Mouse (Mus musculus) cerebellum, adult 11 months (tissue): ENCODE measurements around the gene Rgsl1.
"Not testable (repeated sequence)": the region's sequence is repeated elsewhere in the genome, so short reads cannot be mapped to it uniquely, and the experiment has no call there.

Experiments
- DNase-seq: peaks from one replicate; pipeline ENCODE4 v3.0.0; 2022

The Rgsl1 gene

DNA sequence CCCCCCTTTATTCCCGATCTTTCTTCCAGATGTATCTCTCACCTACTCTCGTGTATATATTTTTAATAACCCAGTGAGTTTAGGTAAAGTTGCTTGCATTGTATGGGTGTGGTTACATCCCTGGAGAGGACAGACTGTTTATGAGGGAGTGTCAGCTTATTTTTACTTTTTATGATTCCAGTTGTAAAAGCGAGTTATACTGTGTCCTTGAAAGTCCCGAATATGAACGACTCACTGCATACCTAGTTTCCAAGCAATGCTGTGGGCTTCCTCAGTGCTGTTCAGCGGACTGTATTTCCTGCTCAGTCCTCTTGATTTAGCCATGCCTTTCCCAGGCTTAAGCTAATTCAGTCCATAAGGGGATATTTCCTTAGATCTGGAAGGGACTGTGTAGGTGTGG is 68.8 kb downstream of the Rgsl1 start:
- no peak for DNase-seq

DNA sequence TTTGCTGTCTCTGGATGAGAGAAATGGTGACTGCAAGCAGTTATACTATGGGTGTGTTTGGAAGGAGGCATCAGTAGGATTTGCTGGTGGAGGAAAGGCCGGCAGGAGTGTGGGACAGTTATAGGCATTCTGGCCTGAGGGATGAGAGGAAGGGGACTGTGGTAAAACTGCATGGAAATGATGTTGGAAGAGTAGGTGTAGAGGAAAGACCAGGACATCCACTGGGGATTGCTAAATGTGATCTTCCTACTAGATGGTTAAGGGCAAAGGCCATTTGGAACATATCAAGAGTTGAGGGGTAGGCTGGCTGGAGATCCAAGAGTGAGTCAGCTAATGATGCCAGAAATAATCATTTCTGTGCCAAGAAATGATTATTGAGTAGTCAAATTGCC is 73.2 kb downstream of the Rgsl1 start:
- DNase-seq: no peak

DNA sequence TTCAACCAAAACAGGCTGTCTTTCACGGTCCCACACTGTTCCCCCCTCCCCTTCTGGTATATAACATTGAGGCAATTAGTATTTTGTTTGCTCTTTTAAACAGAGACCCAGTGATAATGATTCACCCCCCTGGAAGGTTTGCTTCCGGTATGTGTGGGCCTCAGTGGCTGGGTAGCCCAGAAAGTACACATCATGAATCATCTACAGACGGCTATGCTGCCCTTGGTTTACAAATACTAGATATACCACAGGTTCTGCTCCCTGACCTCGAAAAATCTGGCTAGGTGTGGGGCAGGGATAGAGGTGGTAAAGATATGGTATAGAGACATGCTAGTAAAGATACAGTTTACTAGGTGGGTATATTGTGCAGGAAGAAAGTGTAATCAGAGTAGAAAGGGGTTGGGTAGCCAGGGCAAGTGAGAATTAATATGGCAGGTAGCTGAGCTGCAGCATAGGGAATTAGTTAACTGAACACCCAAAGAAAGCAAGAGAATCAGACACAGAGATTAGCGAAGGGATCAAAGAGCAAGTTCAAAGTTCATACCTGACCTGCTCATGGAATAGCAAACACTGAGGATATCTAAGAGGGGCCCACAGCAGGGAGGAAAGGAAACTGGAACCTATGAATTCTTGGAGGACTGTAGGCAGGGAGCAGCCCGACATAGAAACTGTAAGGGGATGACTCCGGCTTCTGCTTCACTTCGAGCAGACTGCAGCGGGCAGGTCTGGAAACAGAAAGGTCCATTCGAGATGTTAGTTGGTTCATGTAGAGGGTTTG is 73.8 kb downstream of the Rgsl1 start:
- no peak for DNase-seq

DNA sequence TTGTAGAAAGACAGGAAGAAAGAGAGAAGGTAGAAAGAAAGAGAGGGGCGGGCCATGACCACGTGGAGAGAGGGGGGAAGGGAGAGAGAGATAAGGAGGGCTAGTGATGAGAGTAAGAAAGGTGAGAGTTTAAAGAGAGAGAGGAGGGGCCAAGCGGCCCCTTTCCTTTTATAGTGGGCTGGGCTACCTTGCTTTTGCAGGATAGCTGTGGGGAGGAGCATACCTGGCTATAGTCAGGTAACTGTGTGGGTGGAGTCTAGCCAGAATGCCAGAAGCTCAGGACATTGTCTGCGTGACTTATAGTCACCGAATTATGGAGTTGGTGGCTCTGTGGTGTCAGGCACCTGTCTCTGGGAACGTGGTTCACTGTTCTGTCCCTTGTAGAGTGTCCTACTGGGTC is 74.4 kb downstream of the Rgsl1 start:
- DNase-seq: not testable (repeated sequence)

DNA sequence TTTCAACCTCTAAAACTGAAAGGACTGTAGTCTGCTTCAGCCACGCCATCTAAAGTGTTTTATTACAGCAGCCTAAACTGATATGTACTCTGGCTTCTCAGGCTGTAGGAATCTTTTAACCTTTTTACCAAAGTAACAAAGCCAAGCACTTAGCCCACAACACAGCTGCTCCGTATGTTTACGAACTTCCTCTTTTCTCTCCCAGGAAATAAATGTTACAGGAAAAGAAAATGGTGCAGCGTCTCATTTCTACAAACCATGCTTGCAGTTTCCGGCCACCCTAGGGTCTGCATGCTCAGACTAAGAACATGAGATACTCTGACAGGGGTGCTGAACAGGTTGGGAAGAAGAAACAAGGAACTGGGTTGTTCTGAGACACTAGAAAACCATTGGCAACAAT is 75.5 kb downstream of the Rgsl1 start:
- no peak for DNase-seq

DNA sequence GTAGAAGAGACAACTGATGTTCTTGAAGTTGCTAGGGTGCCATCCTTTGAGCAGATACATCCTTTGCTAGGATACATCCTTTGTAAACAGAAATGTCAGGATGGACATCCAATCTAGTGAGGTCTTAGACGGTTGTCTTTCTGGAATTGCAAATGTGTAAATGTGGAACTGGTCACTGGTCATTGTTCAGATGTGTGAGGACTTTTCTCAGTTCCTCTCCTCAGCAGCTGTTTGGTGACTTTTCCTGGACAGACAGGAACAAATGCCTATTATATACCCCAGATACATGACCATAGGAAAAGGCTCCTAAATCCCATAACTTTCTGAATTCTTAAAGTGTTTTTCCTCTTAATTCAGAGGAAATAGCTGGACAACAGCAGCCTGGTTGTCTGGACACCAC is 76.7 kb downstream of the Rgsl1 start:
- no peak for DNase-seq

DNA sequence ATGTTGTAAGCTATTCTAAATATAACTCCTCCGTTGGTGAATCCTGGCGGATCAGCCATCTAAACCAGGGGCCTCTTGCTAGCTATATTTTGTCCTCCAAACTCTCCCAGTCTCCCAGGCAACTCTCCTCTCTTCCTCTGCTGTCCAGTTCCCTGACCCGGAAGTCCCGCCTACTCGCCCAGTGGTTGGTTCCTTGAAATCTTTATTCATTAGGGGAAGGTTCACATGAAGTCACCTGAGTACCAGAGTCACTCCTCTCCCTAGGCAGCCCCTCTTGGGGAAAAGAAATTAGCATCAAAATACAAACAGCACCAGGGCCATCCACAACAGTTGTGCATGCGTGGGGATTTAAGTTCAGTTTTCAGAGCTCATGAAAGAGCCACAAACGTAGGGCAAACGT is 77.6 kb downstream of the Rgsl1 start:
- DNase-seq: no peak

DNA sequence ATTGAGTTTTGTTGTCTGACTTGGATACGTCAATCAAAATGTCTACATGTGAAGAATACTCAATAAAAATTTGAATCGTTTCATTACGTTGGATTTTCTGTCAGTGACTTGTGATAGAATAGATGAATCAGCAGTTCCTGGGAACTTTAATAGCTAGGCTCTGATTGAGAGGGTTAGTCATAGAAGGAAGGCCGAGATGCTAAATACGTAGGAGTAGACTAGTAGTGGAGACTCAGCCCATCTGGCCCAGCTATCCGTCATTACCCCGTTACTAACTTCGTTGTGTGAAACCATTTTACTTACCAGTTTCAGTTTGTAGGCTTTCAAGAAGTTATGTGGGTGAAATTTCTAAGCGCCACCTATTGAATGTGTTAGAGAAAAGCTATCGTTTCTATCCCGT is 79.8 kb downstream of the Rgsl1 start:
- no peak for DNase-seq

DNA sequence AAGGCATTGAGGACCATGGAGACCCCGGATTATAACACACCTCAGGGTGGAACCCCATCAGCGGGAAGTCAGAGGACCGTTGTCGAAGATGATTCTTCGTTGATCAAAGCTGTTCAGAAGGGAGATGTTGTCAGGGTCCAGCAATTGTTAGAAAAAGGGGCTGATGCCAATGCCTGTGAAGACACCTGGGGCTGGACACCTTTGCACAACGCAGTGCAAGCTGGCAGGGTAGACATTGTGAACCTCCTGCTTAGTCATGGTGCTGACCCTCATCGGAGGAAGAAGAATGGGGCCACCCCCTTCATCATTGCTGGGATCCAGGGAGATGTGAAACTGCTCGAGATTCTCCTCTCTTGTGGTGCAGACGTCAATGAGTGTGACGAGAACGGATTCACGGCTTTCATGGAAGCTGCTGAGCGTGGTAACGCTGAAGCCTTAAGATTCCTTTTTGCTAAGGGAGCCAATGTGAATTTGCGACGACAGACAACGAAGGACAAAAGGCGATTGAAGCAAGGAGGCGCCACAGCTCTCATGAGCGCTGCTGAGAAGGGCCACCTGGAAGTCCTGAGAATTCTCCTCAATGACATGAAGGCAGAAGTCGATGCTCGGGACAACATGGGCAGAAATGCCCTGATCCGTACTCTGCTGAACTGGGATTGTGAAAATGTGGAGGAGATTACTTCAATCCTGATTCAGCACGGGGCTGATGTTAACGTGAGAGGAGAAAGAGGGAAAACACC is 90.0 kb downstream of the Rgsl1 start:
- no peak for DNase-seq

DNA sequence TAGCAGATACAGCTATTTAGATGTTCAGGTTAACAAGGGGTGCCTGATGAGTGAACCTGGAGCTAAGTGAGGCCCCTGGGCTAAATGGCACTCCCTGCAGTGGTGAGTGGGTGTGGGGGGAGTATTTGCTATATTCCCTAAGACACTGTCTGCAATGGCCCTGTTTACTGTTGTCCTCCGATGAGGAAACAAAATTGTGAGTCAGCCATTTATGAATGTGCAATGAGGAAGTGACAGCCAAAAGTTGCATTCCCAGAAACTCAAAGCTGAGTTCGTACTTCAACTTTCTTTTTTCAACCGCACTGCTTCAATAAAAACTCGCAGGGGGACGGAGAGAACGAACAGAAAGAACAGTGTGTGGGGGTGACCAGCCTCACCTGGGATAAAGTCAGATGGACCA is 91.4 kb downstream of the Rgsl1 start:
- no peak for DNase-seq

DNA sequence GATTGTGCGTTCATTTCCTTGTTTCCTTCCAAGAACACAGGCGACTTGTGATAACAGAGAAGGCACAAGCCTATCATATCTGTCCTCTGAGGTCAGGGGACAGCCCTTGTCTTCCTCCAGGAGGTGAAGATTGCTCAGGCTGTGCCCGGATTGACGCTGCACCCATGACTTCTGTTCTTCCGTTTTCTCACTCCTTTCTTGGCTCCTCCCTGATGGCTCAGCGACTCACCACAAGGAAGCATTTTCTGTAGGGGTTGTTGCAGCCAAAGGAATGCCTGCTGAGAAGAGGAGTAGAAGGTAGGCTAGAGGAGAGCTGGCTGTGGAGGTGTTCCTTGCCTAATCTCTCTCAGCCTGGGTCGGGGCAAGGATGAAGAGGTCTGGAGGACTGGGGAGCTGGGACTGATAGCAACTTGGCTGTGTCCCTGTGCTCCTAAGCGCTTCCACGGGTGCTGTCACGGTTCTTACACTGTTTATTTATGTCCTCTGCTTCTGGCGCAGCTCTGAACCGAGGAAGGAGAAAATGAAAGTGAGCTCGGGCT is 92.1 kb downstream of the Rgsl1 start:
- DNase-seq: no peak

DNA sequence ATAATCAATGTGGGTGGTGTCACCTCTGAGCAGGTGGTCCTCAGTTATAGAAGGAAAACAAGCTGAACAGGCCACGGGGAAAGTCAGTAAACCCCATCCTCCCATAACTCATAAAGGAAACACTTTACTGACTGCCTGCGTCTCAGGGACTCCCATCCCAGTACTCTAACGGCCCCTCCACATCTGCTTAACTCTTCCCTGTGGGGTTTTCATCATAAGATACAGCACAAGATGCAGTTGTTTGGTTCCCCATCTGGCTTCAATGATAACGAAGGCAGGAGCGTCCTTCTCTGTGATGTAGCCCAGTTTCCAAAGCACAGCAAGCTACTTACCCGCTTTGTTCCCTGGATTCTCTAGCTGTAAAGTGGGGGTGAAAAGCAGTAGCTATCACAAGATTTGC is 93.9 kb downstream of the Rgsl1 start:
- no peak for DNase-seq

DNA sequence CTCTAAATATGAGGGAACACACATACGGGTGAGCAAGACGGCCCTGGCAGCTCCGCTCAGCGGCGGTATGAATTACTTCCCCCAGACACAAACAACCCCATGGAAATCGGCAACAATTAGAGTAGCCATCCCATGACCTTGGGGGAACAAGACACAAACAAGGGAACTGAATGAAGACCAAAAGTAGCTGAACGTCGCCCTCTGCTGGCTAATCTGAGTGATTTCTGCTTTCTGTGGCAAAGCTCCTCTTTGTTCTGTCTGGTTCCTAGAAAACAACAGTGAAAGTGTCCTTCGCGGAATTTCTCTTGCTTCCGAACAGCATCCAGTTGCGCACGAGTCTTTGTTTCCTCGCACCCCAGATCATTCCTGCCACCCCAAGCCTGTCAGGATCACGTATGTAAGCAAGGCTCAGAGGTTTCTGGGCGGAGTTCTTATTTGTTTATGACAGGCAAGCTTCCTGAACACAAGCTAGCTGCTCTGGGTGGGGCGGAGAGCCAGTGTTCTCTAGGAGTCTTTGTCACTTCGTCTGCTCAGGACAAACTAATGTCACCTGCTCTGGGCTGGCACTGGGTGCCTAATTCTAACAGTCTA is 94.6 kb downstream of the Rgsl1 start, which contains the start of gene Rnasel:
TSS of gene Rnasel (plus strand) at position 216 of the 591 bp plus-strand sequence.
- no peak for DNase-seq

DNA sequence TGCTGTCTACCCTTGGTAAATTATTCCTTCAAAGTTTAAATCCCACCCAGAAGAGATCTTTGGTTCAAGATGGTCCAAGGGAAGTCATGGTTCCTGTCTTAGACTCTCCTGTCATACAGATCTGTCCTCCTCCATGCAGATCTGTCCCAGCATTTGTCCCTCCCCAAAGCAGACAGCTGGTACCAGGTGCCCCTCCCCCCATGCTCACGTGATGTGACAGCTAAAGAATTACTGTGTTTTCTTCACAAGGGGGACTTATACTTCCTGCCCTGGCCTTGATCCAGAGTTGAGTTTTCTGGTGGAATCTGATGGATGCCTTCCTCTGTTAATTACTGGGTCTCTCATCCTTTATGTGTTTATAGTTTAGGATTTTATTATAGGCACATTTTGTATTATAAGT is 95.4 kb downstream of the Rgsl1 start:
- no peak for DNase-seq

DNA sequence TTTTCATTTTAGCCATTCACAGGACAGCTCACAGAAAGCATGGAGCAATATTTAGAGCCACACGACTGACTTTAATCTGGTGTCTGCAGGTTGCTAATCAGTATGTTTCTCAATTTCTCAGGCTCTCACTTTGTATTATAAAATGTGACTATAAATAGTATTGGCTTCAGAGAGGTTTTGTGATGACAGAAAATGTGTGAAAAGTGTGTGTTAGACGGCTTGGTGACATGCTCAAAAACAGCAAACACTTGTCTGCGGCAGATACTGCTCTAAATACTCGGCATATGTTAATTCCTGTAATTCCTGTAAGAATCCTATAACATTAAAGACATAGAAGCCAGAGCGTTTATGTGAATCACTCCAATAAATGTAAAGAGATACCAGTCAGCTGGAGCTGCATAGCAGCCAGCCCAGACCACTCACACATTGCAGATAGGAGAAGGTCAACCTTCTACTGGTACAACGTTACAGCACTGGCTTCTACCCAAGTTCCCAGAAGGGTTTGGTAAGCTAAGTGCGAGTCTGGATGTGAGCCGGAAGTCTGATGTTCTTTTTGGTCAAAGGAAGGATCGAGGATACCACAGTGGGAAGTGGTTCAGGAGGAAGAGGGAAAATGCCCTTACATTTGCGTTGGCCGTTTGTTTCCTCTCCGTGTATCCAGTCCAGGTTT is 95.9 kb downstream of the Rgsl1 start:
- no peak for DNase-seq

DNA sequence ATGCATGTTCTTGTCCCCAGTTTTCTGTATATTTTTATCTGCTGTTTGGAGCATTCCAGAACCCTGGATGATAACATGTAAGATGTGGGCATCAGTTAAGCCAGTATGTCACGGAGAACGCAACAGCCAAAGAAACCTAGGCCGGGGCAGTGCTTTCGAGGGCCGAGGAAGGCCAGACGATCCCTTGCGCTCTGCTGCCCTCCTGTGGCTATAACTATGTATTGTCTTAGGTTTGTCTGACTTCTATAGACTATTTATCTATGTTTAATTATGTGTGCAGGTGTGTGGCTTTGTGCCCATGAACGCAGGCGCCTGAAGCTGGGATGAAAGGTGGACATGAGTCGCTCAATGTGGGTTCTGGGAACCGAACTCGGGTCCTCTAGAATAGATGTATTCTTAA is 97.2 kb downstream of the Rgsl1 start:
- DNase-seq: peak; percentile 68

DNA sequence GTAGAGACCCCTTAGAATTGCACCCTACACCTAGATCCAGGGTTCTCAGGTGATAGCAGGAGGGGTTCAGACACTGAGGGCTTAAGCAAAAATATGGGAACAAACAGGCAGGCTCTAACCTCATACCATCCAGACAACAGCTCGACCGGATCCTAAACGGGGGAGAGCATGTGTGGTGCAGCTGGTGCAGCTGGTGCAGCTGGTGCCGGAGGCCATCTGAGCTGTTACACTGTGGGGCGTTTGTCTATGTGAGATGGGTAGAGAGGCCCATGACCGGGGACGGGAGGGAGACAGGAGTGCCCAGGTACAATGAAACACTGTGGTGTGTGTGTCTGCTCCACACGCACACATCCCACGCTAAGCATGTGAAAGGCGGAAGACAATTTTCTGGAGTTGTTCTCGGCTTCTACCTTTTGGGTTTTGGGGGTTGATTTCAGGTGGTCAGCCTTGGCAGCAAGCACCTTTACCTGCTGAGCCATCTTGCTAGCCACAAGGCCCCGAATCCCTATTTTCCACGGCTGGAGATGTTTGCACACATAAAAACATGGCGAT is 97.7 kb downstream of the Rgsl1 start:
- DNase-seq: no peak

DNA sequence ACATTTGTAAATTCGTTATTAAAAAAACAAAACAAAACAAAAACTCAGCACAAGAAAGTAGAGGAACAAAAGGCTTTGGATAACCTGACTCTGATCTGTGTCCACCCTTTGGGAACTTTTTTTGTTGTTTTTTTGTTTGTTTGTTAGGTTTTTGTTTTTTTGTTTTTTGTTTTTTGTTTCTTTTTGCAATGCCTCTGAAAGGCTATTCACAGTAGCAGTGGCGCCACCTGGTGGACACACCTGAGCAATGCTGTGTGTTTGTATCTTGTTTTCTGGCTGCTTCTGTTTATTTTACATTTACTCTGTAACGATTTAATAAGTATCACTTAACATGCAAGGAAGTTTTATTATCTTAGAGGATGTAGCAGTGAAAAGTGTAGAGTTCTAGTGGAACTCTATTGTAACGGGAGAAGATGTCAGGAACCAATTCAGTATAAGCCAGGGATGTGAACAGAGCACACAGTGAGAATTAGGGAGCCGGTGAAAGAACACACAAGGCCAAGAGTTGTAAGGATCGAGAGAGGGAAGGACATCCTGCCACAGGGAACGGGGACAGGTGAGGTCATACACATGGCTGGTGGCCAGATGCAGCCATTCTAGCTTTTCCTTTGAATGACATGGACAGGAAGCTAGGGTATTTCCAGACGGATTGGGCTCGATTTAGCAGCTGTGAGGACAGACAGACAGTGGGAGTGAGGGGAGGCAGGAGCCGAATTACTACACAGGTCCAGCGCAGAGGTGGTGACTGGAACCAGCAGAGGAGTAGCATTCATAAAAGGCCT is 101.4 kb downstream of the Rgsl1 start:
- DNase-seq: peak; percentile 74

DNA sequence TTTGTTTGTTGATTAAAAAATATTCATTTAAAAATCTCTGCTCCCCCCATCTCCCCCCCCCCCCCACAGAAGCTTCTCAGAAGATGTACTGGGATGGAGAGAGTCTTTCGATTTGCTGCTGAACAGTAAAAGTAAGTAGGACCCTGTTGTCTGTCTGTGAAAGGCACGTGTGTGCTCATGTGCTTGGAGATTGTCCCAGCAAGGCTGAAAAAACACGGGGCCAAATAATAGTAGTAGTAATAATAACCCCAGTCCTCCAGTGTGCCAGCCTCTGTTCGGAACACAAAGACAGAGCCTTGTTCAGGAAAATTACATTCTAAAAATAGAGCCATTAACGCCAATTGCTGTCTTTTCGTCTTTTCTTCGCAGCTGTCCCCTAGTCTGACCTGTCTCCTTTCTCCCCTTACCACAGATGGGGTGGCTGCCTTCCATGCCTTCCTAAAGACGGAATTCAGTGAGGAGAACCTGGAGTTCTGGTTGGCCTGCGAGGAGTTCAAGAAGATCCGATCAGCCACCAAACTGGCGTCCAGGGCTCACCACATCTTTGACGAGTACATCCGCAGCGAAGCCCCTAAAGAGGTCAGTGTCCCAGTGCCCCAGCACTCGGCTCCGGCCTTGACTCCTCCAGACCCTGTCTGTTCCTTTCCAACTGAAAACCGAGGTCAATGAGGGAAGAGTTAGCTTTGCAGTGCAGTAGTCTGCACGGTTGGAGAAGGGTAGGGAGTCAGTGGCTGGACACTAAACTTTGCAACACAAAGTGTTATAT is 102.2 kb downstream of the Rgsl1 start:
- no peak for DNase-seq

DNA sequence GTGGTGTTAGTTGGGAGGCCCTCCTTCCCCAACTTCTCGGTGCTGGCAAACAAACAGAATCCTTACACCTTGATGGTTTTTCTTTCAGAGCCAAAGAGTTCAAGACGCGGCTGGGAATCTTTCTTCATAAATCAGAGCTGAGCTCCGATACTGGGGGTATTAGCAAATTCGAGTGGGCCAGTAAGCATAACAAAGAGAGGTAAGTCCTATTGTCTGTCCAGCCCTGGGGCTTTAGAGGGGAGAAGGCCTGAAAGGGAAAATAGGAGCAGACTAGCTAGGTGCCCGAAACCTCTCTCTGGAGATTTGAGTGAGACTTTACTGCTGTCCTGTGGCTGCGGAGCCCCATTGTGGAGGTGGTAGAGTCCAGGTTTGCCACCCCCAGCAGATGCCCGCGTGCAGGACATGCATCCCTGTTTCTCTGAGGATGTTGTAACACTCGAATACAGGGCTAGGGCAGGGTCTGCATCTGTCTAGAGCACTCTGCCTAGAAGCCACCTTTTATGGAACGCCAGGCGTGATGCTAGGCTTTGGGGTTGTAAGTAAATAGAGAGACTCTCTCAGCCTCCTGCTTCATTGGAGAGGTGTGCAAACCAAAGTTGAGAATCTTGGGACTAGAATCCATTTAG is 103.1 kb downstream of the Rgsl1 start:
- DNase-seq: no peak

DNA sequence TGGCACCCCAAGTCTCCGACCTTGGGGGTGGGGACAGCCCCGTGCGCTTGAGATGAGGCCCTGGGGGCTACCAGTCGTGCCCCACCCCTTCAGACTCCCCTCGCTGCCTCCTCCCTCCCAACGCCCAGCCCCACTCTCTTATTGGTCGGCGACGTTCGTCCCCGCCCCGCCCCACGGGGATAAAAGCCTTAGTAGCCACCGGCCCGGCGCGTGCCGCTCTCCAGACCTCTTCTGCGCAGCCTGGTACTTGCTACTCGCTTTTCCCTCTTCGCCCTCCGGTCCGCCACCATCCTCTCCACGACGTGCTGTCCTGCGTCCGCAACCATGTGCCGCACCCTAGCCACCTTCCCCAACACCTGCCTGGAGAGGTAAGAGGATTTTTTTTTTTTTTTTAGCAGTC is 103.8 kb downstream of the Rgsl1 start, which contains the start of gene Rgs16:
TSS of gene Rgs16 (plus strand) at position 205 of the 400 bp plus-strand sequence.
- DNase-seq: peak; percentile 82
